Mouse (Mus musculus) bone marrow, adult 2 months (tissue): ENCODE measurements around the gene Fgfr2. TPM values are rescaled to one million over a fixed set of nuclear protein-coding genes. Genes with fewer than 3 reads are reported as not detected.

ENCODE experiments used
- H3K27ac ChIP-seq: fragments of 200-500 bp; 2 replicates; pipeline ENCODE4 v1.5.1; 2012; ENCODE audit warnings: low read depth, mild to moderate bottlenecking, control low read depth, inconsistent platforms, low read length; ENCODE audit not compliant: control insufficient read depth, poor library complexity, insufficient read depth
- H3K4me1 ChIP-seq: fragments of 200-500 bp; 2 replicates; pipeline ENCODE4 v1.6.1; 2011; ENCODE audit warnings: low read length; ENCODE audit not compliant: control insufficient read depth, insufficient read depth
- H3K4me3 ChIP-seq: fragments of 200-500 bp; replicated peaks from 2 replicates; pipeline ENCODE3; 2011; ENCODE audit warnings: mild to moderate bottlenecking, low read depth, low read length, control low read depth; ENCODE audit not compliant: control insufficient read depth
- CTCF ChIP-seq: fragments of 200-500 bp; IDR thresholded peaks from 2 replicates; pipeline ENCODE4 v1.5.1; 2011; ENCODE audit warnings: low read length, control low read depth; ENCODE audit not compliant: control insufficient read depth, insufficient read depth
- POLR2A ChIP-seq: fragments of 200-500 bp; IDR thresholded peaks from 2 replicates; pipeline ENCODE4 v1.6.1; 2011; ENCODE audit warnings: low read depth, mild to moderate bottlenecking, control low read depth, low read length, borderline replicate concordance; ENCODE audit not compliant: control insufficient read depth
- WGBS: fragments of 180-500 bp; shearing (Covaris S2); methylation state at CpG from one replicate; pipeline ENCODE4 v1.1.7; 2018; 5-methylcytosine and 5-hydroxymethylcytosine counted together
- polyA plus RNA-seq: library from polyadenylated mRNA; stranded (reverse); fragments of >200 nt; gene quantifications from 2 replicates; pipeline ENCODE4 v1.2.4, GENCODE M21; 2011; ENCODE audit warnings: low replicate concordance; ENCODE audit not compliant: missing spikeins, insufficient read depth, insufficient read length

The Fgfr2 gene
- polyA plus RNA-seq, 1 experiment: 8.2 TPM

GRCm38 (mm10) chr7:132931560-132932351 is 191.4 kb downstream of the Fgfr2 start:
- Histone ChIP-seq H3K4me3 (peak overlapping the region; percentile 92), H3K27ac (peak overlapping the region; percentile 100), H3K4me1 (no peaks in the 10 kb centered on the region; the same call in 1 of the 2 replicates)
- TF ChIP-seq CTCF (no peak), POLR2A (no peak)
- under 1% methylated on average over 53 of the region's 55 CpGs for WGBS

- TF ChIP-seq POLR2A: peak; percentile 76
- no peak for TF ChIP-seq CTCF
- no peaks in the 10 kb centered on the region; the same call in 1 of the 2 replicates for H3K4me1 ChIP-seq
- peak within 1 kb of the TSS; percentile 100 for H3K27ac ChIP-seq
- peak within 1 kb of the TSS; percentile 92 for H3K4me3 ChIP-seq
- WGBS: under 1% methylated on average over 91 of the region's 93 CpGs
Observed at GRCm38 (mm10) chr7:132930850-132931559, 192.1 kb downstream of the Fgfr2 start, which contains the start of gene Zranb1. Zranb1 (plus strand) TSS chr7:132931142.

- TF ChIP-seq CTCF (peak; percentile 24; the same call in 1 of the 2 replicates), POLR2A (no peak)
- Histone ChIP-seq H3K4me1 (no peaks in the 10 kb centered on the region; the same call in 1 of the 2 replicates), H3K4me3 (no peak overlapping the region), H3K27ac (no peak overlapping the region)
- WGBS: 83% methylated on average over 5 of the region's 5 CpGs
Observed at GRCm38 (mm10) chr7:132930055-132930454, 193.1 kb downstream of the Fgfr2 start.

- H3K4me3 ChIP-seq: no peak overlapping the region
- no peaks in the 10 kb centered on the region for H3K4me1 ChIP-seq
- TF ChIP-seq POLR2A (no peak), CTCF (no peak)
- 59% methylated on average over 3 of the region's 3 CpGs for WGBS
- H3K27ac ChIP-seq: no peak overlapping the region
Observed at GRCm38 (mm10) chr7:132927201-132927600, 195.9 kb downstream of the Fgfr2 start.

GRCm38 (mm10) chr7:132925227-132925626 is 197.9 kb downstream of the Fgfr2 start:
- no peak for TF ChIP-seq POLR2A
- no peak for TF ChIP-seq CTCF
- 81% methylated on average over 2 of the region's 2 CpGs for WGBS
- Histone ChIP-seq H3K27ac (no peak overlapping the region), H3K4me3 (no peak overlapping the region), H3K4me1 (no peaks in the 10 kb centered on the region)

- no peak overlapping the region for H3K27ac ChIP-seq
- 67% methylated on average over 3 of the region's 3 CpGs for WGBS
- H3K4me3 ChIP-seq: no peak overlapping the region
- H3K4me1 ChIP-seq: no peaks in the 10 kb centered on the region
- TF ChIP-seq POLR2A (no peak), CTCF (no peak)
Observed at GRCm38 (mm10) chr7:132921971-132922370, 201.2 kb downstream of the Fgfr2 start.

- 63% methylated on average over 3 of the region's 3 CpGs for WGBS
- H3K4me1 ChIP-seq: peaks cover 1% of the 10 kb centered on the region; the same call in 1 of the 2 replicates
- H3K4me3 ChIP-seq: no peak overlapping the region
- H3K27ac ChIP-seq: no peak overlapping the region
- TF ChIP-seq CTCF (no peak), POLR2A (no peak)
Observed at GRCm38 (mm10) chr7:132903796-132904195, 219.4 kb downstream of the Fgfr2 start.
